Mouse (Mus musculus) kidney, embryonic 14.5 days (tissue): ENCODE results near the gene Vps26a. TPM values are rescaled to one million over a fixed set of nuclear protein-coding genes. Genes with fewer than 3 reads are reported as not detected.

Experiments used
- ATAC-seq: fragments of 200-750 bp; cut with Nextera tagmentation; 2 replicates; pipeline ENCODE4 v1.8.0; 2017; ENCODE audit warnings: moderate number of reproducible peaks, mild to moderate bottlenecking, moderate TSS enrichment, moderate library complexity; ENCODE audit not compliant: low FRiP score, low TSS enrichment
- H3K27ac ChIP-seq: fragments of 300-500 bp; sonication (generic); 2 replicates; pipeline ENCODE4 v1.5.1; 2014; ENCODE audit warnings: low read depth, mild to moderate bottlenecking, low read length, moderate library complexity, mixed read lengths
- H3K27me3 ChIP-seq: fragments of 300-500 bp; sonication (generic); 2 replicates; pipeline ENCODE4 v1.6.1; 2014; ENCODE audit warnings: mild to moderate bottlenecking, low read length; ENCODE audit not compliant: control insufficient read depth, insufficient read depth
- H3K36me3 ChIP-seq: fragments of 300-500 bp; sonication (generic); 2 replicates; pipeline ENCODE4 v1.6.1; 2014; ENCODE audit warnings: low read length, mixed read lengths; ENCODE audit not compliant: control insufficient read depth, insufficient read depth
- H3K4me1 ChIP-seq: fragments of 300-500 bp; sonication (generic); 2 replicates; pipeline ENCODE4 v1.6.1; 2014; ENCODE audit warnings: low read length, mixed read lengths; ENCODE audit not compliant: control insufficient read depth, insufficient read depth
- H3K4me2 ChIP-seq: fragments of 300-500 bp; sonication (generic); replicated peaks from 2 replicates; pipeline ENCODE4 v1.6.1; 2014; ENCODE audit warnings: low read depth, mild to moderate bottlenecking, low read length
- H3K4me3 ChIP-seq: fragments of 300-500 bp; sonication (generic); 2 replicates; pipeline ENCODE4 v1.5.1; 2014; ENCODE audit warnings: mild to moderate bottlenecking, low read length
- H3K9ac ChIP-seq: fragments of 300-500 bp; sonication (generic); 2 replicates; pipeline ENCODE4 v1.6.1; 2014; ENCODE audit warnings: low read depth, mild to moderate bottlenecking, low read length, moderate library complexity
- H3K9me3 ChIP-seq: fragments of 300-500 bp; sonication (generic); 2 replicates; pipeline ENCODE4 v1.6.1; 2016; ENCODE audit warnings: low read length; ENCODE audit not compliant: control insufficient read depth
- WGBS: fragments of 180-500 bp; shearing (Covaris S2); extraction: QIAGEN DNeasy Blood & Tissue Kit; methylation state at CpG from one replicate; pipeline ENCODE4 v1.1.7; 2014; 5-methylcytosine and 5-hydroxymethylcytosine counted together
- polyA plus RNA-seq: library from polyadenylated mRNA; unstranded; fragments of >200 nt; fragmentation: Nextera tagmentation; extraction: Ambion mirVana; gene quantifications from 2 replicates; pipeline ENCODE4 v1.2.1, GENCODE M21; 2014

Vps26a gene
- polyA plus RNA-seq, 1 experiment from 2014 or later: 83.4 TPM

- no peaks in the 10 kb centered on the region for H3K36me3 ChIP-seq
- no peak overlapping the region for H3K4me3 ChIP-seq
- H3K27me3 ChIP-seq: no peaks in the 10 kb centered on the region
- H3K4me2 ChIP-seq: no peak overlapping the region
- H3K9me3 ChIP-seq: no peaks in the 10 kb centered on the region
- WGBS: 71% methylated on average over 19 of the region's 19 CpGs
- peaks cover 9% of the 10 kb centered on the region for H3K4me1 ChIP-seq
- H3K27ac ChIP-seq: no peak overlapping the region
- H3K9ac ChIP-seq: no peak overlapping the region
- ATAC-seq: no peak
These were observed 74.9 kb downstream of the Vps26a start for GRCm38 (mm10) chr10:62411431-62412410.

GRCm38 (mm10) chr10:62410943-62411342, 75.7 kb downstream of the Vps26a start:
- no peak overlapping the region for H3K27ac ChIP-seq
- no peak; the same call in 1 of the 2 replicates for ATAC-seq
- H3K27me3 ChIP-seq: no peaks in the 10 kb centered on the region
- no peaks in the 10 kb centered on the region for H3K36me3 ChIP-seq
- WGBS: 8% methylated on average over 5 of the region's 5 CpGs
- no peak overlapping the region for H3K9ac ChIP-seq
- no peak overlapping the region for H3K4me2 ChIP-seq
- H3K4me1 ChIP-seq: peaks cover 9% of the 10 kb centered on the region
- H3K9me3 ChIP-seq: no peaks in the 10 kb centered on the region
- H3K4me3 ChIP-seq: no peak overlapping the region

Other genes with a start within 250 kb of the Vps26a start
- gene Tacr2, start 234.4 kb downstream of the Vps26a start, polyA plus RNA-seq: not detected in 2 replicates
- gene Hk1, start 106.9 kb downstream of the Vps26a start, polyA plus RNA-seq: 14.2 and 31.4 TPM in 2 replicates
- gene Hkdc1, start 64.3 kb downstream of the Vps26a start, polyA plus RNA-seq: 1.7 TPM in 2 replicates
- gene 4930507D05Rik, start 37.3 kb downstream of the Vps26a start, polyA plus RNA-seq: 0.79 and 0.83 TPM in 2 replicates
- 23.3 and 32.6 TPM in 2 replicates for gene Supv3l1, start 37.1 kb downstream of the Vps26a start, polyA plus RNA-seq
- 5.7 and 9.2 TPM in 2 replicates for gene Srgn, start 40.6 kb upstream of the Vps26a start, polyA plus RNA-seq
- gene Kif1bp, start 91.7 kb upstream of the Vps26a start, polyA plus RNA-seq: 32.4 and 41.5 TPM in 2 replicates
- 23.4 and 36.3 TPM in 2 replicates for gene Ddx21, start 115.5 kb upstream of the Vps26a start, polyA plus RNA-seq
- 101 and 138 TPM in 2 replicates for gene Ddx50, start 164.4 kb upstream of the Vps26a start, polyA plus RNA-seq
- 2.7 and 3.1 TPM in 2 replicates for gene Stox1, start 239.3 kb upstream of the Vps26a start, polyA plus RNA-seq